16 mouse cellular contexts compared by ENCODE assay signal in the genomic region with DNA sequence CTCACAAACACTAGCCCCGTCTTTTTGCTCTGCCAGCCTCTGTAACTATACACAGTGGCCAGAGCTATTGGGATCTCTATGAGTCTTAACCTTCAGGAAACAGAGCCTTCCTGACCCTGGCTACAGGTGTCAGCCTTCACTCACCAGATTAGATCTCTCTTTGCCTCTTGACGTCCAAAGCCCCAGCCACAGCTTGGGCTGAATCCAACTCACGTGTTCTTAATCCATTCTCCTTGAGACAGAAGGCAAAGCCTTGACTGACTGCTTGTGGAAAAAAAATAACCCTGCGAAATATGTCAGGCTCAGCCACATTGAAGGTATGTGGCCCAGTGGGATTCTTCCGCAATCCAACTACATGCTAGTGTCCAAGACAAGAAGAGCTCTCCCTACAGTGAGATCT. TPM values are rescaled to one million over a fixed set of nuclear protein-coding genes. Genes with fewer than 3 reads are reported as not detected.
DNase-seq lines count a peak whose midpoint lies in the region; ATAC-seq lines count a peak whose summit lies in the region.
"Had no signal": no experiment of that assay in that cellular context is flagged by ENCODE, and none has a peak within 500 bp of the region (broad histone marks: within the 10 kb centered on the region; RNA-seq: fewer than 3 reads in every experiment).

No protein-coding gene starts in this region.

- 0 out of 2 replicates have a peak, but pooled peaks cover 4% of the 10 kb centered on the region for H3K9me3 ChIP-seq in embryonic facial prominence, embryonic 14.5 days (ENCODE audit: control insufficient read depth, low read length)
- H3K9me3 ChIP-seq: forebrain, embryonic 15.5 days had no signal

- no peak overlapping the region for H3K4me3 ChIP-seq in embryonic facial prominence, embryonic 14.5 days (ENCODE audit: low read depth, low read length)
- H3K4me3 ChIP-seq: forebrain, embryonic 15.5 days had no signal

- peaks cover 17% of the 10 kb centered on the region; the same call in 1 of the 2 replicates for H3K4me1 ChIP-seq in embryonic facial prominence, embryonic 14.5 days (ENCODE audit: control insufficient read depth, insufficient read depth, low read length)

- ATAC-seq in cerebellum, adult (ENCODE audit: insufficient number of reproducible peaks, low FRiP score, low TSS enrichment), result no peak
- ATAC-seq in embryonic facial prominence, embryonic 14.5 days (ENCODE audit: low read depth), result no peak
- no peak for ATAC-seq in erythroblast, adult 5-6 weeks (replicated peaks; ENCODE audit: low FRiP score, poor library complexity, severe bottlenecking)
- ATAC-seq: forebrain, embryonic 15.5 days had no signal

- H3K36me3 ChIP-seq in embryonic facial prominence, embryonic 14.5 days (ENCODE audit: control insufficient read depth, insufficient read depth, low read length), result no peaks in the 10 kb centered on the region
- H3K36me3 ChIP-seq: forebrain, embryonic 15.5 days had no signal

- no peak overlapping the region for H3K9ac ChIP-seq in embryonic facial prominence, embryonic 14.5 days (ENCODE audit: low read depth, low read length)
- H3K9ac ChIP-seq: forebrain, embryonic 15.5 days; lung, embryonic 14.5 days had no signal

- WGBS in embryonic facial prominence, embryonic 14.5 days, result 40% methylated on average over 5 of the region's 5 CpGs

- no peak overlapping the region for H3K27ac ChIP-seq in embryonic facial prominence, embryonic 14.5 days (replicated peaks; ENCODE audit: low read depth, low read length)
- H3K27ac ChIP-seq: forebrain, embryonic 15.5 days had no signal

- H3K27me3 ChIP-seq in embryonic facial prominence, embryonic 14.5 days (replicated peaks; ENCODE audit: control insufficient read depth, insufficient read depth, low read length), result no peaks in the 10 kb centered on the region
- H3K27me3 ChIP-seq: forebrain, embryonic 15.5 days had no signal

- H3K4me2 ChIP-seq in embryonic facial prominence, embryonic 14.5 days (ENCODE audit: low read depth, low read length), result no peak overlapping the region
- H3K4me2 ChIP-seq: forebrain, embryonic 15.5 days; lung, embryonic 14.5 days had no signal

- peak; percentile 48 for DNase-seq in cerebellum, adult 9-10 months
- DNase-seq in left cerebral cortex, postnatal 4 days, result peak; percentile 5
- DNase-seq in left cerebral cortex, postnatal 25 days (ENCODE audit: low spot score in 2 of 2), result no peak
- peak; percentile 24 for DNase-seq in embryonic facial prominence, embryonic 14.5 days (ENCODE audit: low spot score)
- peak; percentile 27 for DNase-seq in kidney, postnatal 10 days
- DNase-seq in ovary, postnatal 14 days (ENCODE audit: low spot score), result no peak
- DNase-seq: heart, postnatal 4 days; liver; lung, embryonic 14.5 days; spleen, adult 18-20 months; thymus, adult 18-20 months had no signal

- intact Hi-C loops in left cerebral cortex, postnatal 4 days (cut with DNase I), result no loop called here
- intact Hi-C loops in left cerebral cortex, postnatal 25 days (cut with DNase I), result no loop called here

RNA-seq across cellular contexts. Expression of a gene that starts 57.7 kb away (rescaled TPM):
- under 1 TPM; 0.38 to 0.64 TPM for total RNA-seq in left cerebral cortex, postnatal 4 days (2021)
- total RNA-seq in left cerebral cortex, postnatal 25 days (2021), result 1 to 10 TPM; 7.7 to 8.9 TPM
- 2.3 and 2.6 TPM in 2 replicates for polyA plus RNA-seq in embryonic facial prominence, embryonic 14.5 days (2014; fragmentation: Nextera tagmentation; extraction: Ambion mirVana)
- not detected in 2 replicates for total RNA-seq in erythroblast, adult 5-6 weeks (2015; ENCODE audit: low replicate concordance)
- not detected in 2 replicates for total RNA-seq in erythroblast, adult 5-6 weeks (2017; ENCODE audit: low replicate concordance)
- total RNA-seq: granulocyte monocyte progenitor cell, adult 5-6 weeks; megakaryocyte-erythroid progenitor cell, adult 5-6 weeks had no signal

Comparison
In these comparisons a context has a peak if more than half of its experiments do, and no peak if none do; other contexts are left out.
1. DNase-seq: peak in cerebellum, adult 9-10 months (single experiment), left cerebral cortex, postnatal 4 days (single experiment), embryonic facial prominence, embryonic 14.5 days (single experiment) and kidney, postnatal 10 days (single experiment); none in left cerebral cortex, postnatal 25 days (0 of 2) and ovary, postnatal 14 days (single experiment).
2. RNA of a gene that starts 57.7 kb away (total RNA-seq): 7.7 to 8.9 TPM in left cerebral cortex, postnatal 25 days; 0.38 to 0.64 TPM in left cerebral cortex, postnatal 4 days and not detected in erythroblast, adult 5-6 weeks; every median in the first group is over 4 times any median in the second.